Mouse (Mus musculus) thymus, adult 2 months (tissue): ENCODE data around the gene Tcf25.

Experiments used
- CTCF ChIP-seq: fragments of 200-500 bp; IDR thresholded peaks from 2 replicates; pipeline ENCODE4 v1.5.1; 2012; ENCODE audit warnings: mild to moderate bottlenecking, control low read depth, low read length, moderate library complexity, borderline replicate concordance; ENCODE audit not compliant: control insufficient read depth, poor library complexity, insufficient read depth; ENCODE audit errors: extremely low read depth
- POLR2A ChIP-seq: fragments of 200-500 bp; IDR thresholded peaks from 2 replicates; pipeline ENCODE4 v1.6.1; 2012; ENCODE audit warnings: mild to moderate bottlenecking, low read length, control low read depth, moderate library complexity; ENCODE audit not compliant: control insufficient read depth, poor library complexity, insufficient read depth; ENCODE audit errors: extremely low read depth

DNA sequence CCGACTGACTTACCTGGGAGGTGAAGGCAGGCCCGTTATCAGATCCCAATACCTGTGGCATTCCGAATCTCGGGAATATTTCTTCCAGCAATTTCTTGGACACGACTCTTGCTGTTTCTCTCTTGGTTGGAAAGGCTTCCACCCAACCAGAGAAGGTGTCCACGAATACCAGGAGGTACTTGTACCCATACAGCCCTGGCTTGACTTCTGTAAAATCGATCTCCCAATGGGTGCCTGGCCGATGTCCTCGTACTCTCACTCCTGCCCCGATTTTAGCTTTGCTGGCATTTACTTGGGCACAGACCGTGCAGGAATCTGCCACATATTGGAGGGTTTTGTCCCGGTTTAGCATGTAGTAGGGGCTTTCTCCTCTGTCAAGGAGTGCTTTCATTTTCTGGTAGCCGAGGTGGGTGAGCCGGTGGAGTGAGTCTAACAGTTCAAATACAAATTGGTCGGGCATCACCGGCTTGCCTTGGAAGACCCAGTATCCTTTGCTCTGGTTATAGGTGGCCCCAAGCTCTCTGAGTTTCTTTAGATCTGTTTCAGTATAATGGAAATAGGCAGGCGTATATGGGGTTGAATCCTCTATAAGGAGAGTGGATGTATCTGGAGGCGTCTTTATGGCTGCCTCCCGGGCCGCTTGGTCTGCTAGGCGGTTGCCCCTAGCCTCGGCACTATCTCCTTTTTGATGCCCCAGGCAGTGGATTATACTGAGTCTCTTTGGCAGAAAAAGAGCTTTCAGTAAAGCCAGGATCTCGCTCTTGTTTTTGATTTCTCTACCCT, 55.6 kb downstream of the Tcf25 start:
- no peak for TF ChIP-seq CTCF
- TF ChIP-seq POLR2A, result no peak
